Mouse (Mus musculus): ENCODE results near the gene Ly6g5b. TPM values are rescaled to one million over a fixed set of nuclear protein-coding genes. Genes with fewer than 3 reads are reported as not detected.

Ly6g5b gene
- total and polyA plus RNA-seq, 3 experiments: 0.10 to 0.82 TPM; not detected in 1

DNA sequence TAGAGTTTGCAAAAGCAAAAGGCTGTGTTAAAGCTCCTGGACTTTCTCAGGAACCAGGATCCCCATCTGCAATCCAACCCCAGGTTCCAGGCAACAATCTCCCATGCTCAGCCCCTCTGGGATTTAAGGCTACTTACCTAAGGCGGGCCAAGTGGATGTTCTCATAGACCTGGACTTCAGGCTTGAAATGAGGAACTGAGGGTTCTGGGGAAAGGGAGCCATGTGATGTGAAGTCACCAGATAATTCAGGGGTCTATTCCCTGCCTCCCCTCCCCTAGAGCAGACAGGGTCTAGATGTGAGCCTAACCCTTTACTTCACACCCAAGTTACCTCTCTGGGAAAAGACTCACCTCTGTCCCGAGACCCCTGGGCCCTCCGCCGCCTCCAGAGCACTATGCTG is 34.5 kb downstream of the Ly6g5b start:
- DNase-seq (ENCODE audit: low spot score) (no peak), ATAC-seq (ENCODE audit: extremely low read depth, insufficient number of reproducible peaks, low FRiP score, poor library complexity, severe bottlenecking) (no peak)
- no peaks in the 10 kb centered on the region for H3K36me3 ChIP-seq (replicated peaks)
- H3K4me1 ChIP-seq (ENCODE audit: insufficient read depth, low read depth, low read length): peaks cover 90% of the 10 kb centered on the region
- H3K4me3 ChIP-seq (ENCODE audit: low read depth, low read length): no peak overlapping the region; the same call in 1 of the 2 replicates
- no peaks in the 10 kb centered on the region for H3K9me3 ChIP-seq (replicated peaks)
- TF ChIP-seq GATA1 (IDR thresholded peaks at IDR 0.05; ENCODE audit: borderline replicate concordance, low read length) (no peak), CTCF (IDR thresholded peaks at IDR 0.05; ENCODE audit: low read depth, low read length) (no peak), GATA2 (IDR thresholded peaks at IDR 0.05; ENCODE audit: borderline replicate concordance, low read depth, low read length) (no peak), POLR2AphosphoS5 (IDR thresholded peaks at IDR 0.05; ENCODE audit: insufficient replicate concordance, low read depth, low read length) (no peak), TAL1 (conservative IDR thresholded peaks at IDR 0.05; ENCODE audit: low read depth, low read length) (no peak)
- peaks cover 7% of the 10 kb centered on the region; the same call in 1 of the 2 replicates for H3K27me3 ChIP-seq (ENCODE audit: insufficient read depth, low read length)

DNA sequence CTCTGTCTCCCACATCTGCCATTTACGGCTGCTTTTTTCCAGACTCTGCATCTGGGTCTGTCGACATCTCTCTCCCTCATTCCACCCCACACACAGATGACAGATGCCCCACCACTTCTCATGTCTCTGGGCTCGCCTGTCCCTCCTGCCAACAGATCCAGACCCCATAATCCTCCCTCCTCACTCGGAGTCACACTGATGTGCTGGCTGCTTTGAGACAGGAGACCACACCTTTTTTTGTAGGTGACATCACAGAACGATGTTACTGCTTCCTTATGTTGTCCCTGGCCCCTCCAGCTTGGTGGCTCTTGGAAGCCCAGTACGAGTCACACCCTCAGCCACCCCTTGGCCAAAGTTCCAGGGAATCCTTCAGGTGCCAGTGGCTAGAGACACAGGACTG is 35.0 kb downstream of the Ly6g5b start:
- no peak for DNase-seq (ENCODE audit: low spot score)
- Histone ChIP-seq H3K27me3 (ENCODE audit: insufficient read depth, low read length) (peaks cover 7% of the 10 kb centered on the region; the same call in 1 of the 2 replicates), H3K36me3 (replicated peaks) (no peaks in the 10 kb centered on the region), H3K4me3 (ENCODE audit: low read depth, low read length) (peak overlapping the region; percentile 53; the same call in 1 of the 2 replicates), H3K4me1 (ENCODE audit: insufficient read depth, low read depth, low read length) (peaks cover 85% of the 10 kb centered on the region), H3K9me3 (replicated peaks) (no peaks in the 10 kb centered on the region)
- no peak for ATAC-seq (ENCODE audit: extremely low read depth, insufficient number of reproducible peaks, low FRiP score, poor library complexity, severe bottlenecking)
- TF ChIP-seq GATA1 (IDR thresholded peaks at IDR 0.05; ENCODE audit: borderline replicate concordance, low read length): no peak
- TF ChIP-seq POLR2AphosphoS5 (IDR thresholded peaks at IDR 0.05; ENCODE audit: insufficient replicate concordance, low read depth, low read length): no peak
- TF ChIP-seq TAL1 (conservative IDR thresholded peaks at IDR 0.05; ENCODE audit: low read depth, low read length): no peak
- no peak for TF ChIP-seq CTCF (IDR thresholded peaks at IDR 0.05; ENCODE audit: low read depth, low read length)

DNA sequence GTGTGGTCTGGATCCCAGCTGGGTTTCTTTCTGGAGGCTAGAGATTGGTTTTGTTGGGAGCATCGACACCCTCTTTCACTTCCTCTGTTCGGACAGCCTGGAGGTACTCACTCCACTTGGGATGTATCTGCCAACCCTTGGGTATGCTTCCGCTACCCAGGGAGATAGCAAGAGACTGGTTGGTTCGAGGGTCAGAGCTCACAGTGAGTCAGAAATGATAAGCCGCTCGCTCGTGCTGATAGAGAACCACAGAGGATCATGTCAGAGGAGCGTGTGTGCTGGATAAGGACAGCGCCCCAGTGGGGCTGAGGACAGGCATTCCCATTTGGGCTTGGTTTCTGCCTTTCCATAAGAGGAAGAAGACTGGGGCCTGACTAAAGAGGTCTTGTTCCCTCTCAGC is 35.5 kb downstream of the Ly6g5b start:
- ATAC-seq (ENCODE audit: extremely low read depth, insufficient number of reproducible peaks, low FRiP score, poor library complexity, severe bottlenecking) (peak; percentile 95), DNase-seq (ENCODE audit: low spot score) (peak; percentile 83)
- TF ChIP-seq GATA1 (IDR thresholded peaks at IDR 0.05; ENCODE audit: borderline replicate concordance, low read length) (no peak), TAL1 (conservative IDR thresholded peaks at IDR 0.05; ENCODE audit: low read depth, low read length) (peak; percentile 52)
- no peaks in the 10 kb centered on the region for H3K9me3 ChIP-seq (replicated peaks)
- no peaks in the 10 kb centered on the region for H3K36me3 ChIP-seq (replicated peaks)
- peak overlapping the region; percentile 66; the same call in 1 of the 2 replicates for H3K4me3 ChIP-seq (ENCODE audit: low read depth, low read length)
- H3K4me1 ChIP-seq (ENCODE audit: insufficient read depth, low read depth, low read length): peaks cover 81% of the 10 kb centered on the region
- H3K27me3 ChIP-seq (ENCODE audit: insufficient read depth, low read length): peaks cover 7% of the 10 kb centered on the region; the same call in 1 of the 2 replicates

DNA sequence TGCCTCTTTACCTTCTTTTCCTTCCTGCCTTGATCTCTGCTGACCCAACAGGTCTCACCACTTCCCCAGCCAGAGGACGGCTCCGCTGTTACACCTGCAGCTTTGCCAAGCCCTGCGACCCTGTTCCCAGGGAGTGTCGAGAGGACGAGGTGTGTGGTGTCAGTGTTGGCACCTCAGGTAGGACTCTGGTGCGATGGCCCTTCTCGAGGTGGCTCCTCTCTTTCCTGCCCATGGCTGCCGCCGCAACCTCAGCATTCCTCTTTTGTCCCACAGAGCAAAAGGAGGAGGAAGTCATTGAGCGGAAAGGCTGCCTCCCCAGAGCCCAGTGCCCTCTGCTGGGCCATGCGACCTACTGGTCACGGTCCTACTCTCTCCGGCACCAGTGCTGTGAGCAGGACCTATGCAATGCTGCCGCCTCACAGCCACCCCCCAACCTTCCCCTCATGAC is 37.4 kb downstream of the Ly6g5b start, which contains the start of gene Ly6g6d:
Gene Ly6g6d (minus strand): TSS at position 280 of the 448 bp plus-strand sequence.
- TF ChIP-seq POLR2AphosphoS5 (IDR thresholded peaks at IDR 0.05; ENCODE audit: insufficient replicate concordance, low read depth, low read length): no peak
- no peak for TF ChIP-seq GATA1 (IDR thresholded peaks at IDR 0.05; ENCODE audit: borderline replicate concordance, low read length)
- TF ChIP-seq CTCF (IDR thresholded peaks at IDR 0.05; ENCODE audit: low read depth, low read length): no peak
- TF ChIP-seq GATA2 (IDR thresholded peaks at IDR 0.05; ENCODE audit: borderline replicate concordance, low read depth, low read length): no peak
- no peak for TF ChIP-seq TAL1 (conservative IDR thresholded peaks at IDR 0.05; ENCODE audit: low read depth, low read length)
- Histone ChIP-seq H3K4me1 (ENCODE audit: insufficient read depth, low read depth, low read length) (peaks cover 68% of the 10 kb centered on the region), H3K36me3 (replicated peaks) (no peaks in the 10 kb centered on the region)

DNA sequence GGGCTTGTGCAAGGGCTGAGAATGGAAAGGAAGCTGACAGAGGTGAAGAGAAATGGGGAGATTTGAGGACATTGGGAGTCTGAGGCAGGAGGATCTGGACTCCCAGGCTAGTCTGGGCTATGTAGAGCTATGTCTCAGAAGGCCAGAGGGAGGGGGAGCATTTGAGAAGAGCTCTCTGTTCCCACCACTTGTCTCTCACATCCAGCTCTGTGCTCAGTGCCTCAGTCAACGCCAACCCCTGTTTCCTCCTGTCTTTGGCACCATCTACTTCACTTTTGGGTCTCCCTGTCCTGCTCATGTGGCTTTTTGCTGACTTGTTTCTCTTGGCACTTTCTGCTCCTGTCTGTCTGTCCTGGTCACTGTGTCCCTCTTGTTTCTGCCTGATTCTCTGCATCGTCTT is 37.9 kb downstream of the Ly6g5b start:
- DNase-seq (ENCODE audit: low spot score) (no peak), ATAC-seq (ENCODE audit: extremely low read depth, insufficient number of reproducible peaks, low FRiP score, poor library complexity, severe bottlenecking) (no peak)
- peaks cover 7% of the 10 kb centered on the region; the same call in 1 of the 2 replicates for H3K27me3 ChIP-seq (ENCODE audit: insufficient read depth, low read length)
- TF ChIP-seq TAL1 (conservative IDR thresholded peaks at IDR 0.05; ENCODE audit: low read depth, low read length) (no peak), GATA2 (IDR thresholded peaks at IDR 0.05; ENCODE audit: borderline replicate concordance, low read depth, low read length) (no peak), POLR2AphosphoS5 (IDR thresholded peaks at IDR 0.05; ENCODE audit: insufficient replicate concordance, low read depth, low read length) (no peak), CTCF (IDR thresholded peaks at IDR 0.05; ENCODE audit: low read depth, low read length) (no peak), GATA1 (IDR thresholded peaks at IDR 0.05; ENCODE audit: borderline replicate concordance, low read length) (no peak)
- peaks cover 64% of the 10 kb centered on the region for H3K4me1 ChIP-seq (ENCODE audit: insufficient read depth, low read depth, low read length)
- no peaks in the 10 kb centered on the region for H3K9me3 ChIP-seq (replicated peaks)
- H3K36me3 ChIP-seq (replicated peaks): no peaks in the 10 kb centered on the region
- H3K4me3 ChIP-seq (ENCODE audit: low read depth, low read length): no peak overlapping the region

More for the DNA sequence above, 37.4 kb downstream of the Ly6g5b start, which contains the start of gene Ly6g6d:
- H3K4me3 ChIP-seq (ENCODE audit: low read depth, low read length): no peak within 1 kb of the TSS
- DNase-seq (ENCODE audit: low spot score) (no peak), ATAC-seq (ENCODE audit: extremely low read depth, insufficient number of reproducible peaks, low FRiP score, poor library complexity, severe bottlenecking) (no peak)
- peaks cover 7% of the 10 kb centered on the region; the same call in 1 of the 2 replicates for H3K27me3 ChIP-seq (ENCODE audit: insufficient read depth, low read length)
- H3K9me3 ChIP-seq (replicated peaks): no peaks in the 10 kb centered on the region

DNA sequence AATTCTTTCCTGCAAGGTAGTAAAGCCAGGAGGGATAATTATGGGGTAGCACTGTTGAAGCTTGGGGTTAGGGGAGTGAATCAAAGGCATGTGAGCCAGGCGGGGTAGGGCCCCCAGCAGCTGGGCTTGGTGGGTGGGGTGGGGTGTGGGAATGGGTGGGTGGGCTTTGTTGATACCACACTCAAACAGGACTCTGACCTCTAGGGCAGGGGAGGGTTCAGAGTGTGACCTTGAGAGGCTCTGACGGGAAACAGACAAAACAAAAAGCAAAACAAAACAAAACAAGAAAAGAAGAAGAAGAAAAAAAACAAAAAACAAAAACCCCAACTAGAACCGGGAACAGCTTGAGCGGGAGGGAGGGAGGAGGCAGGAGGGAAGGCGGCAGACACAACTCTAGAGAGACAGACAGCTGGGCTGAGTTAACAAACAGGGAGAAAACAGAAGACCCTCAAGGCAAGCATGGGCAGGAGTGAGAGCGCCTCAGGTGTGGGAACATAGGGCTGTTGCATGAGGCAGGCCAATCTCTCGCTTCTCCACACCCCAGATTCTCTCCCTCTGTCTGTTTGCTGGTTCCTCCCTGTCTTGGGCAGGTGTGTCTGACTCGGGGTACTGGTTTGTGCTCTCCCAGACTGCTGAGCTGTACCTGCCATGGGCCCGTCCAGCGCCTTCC is 38.6 kb downstream of the Ly6g5b start, which contains the start of gene Ly6g6e:
Gene Ly6g6e (plus strand): TSS at position 396 of the 670 bp plus-strand sequence.
- Histone ChIP-seq H3K9me3 (replicated peaks) (no peaks in the 10 kb centered on the region), H3K27me3 (ENCODE audit: insufficient read depth, low read length) (peaks cover 8% of the 10 kb centered on the region; the same call in 1 of the 2 replicates), H3K4me3 (ENCODE audit: low read depth, low read length) (no peak within 1 kb of the TSS), H3K4me1 (ENCODE audit: insufficient read depth, low read depth, low read length) (peaks cover 58% of the 10 kb centered on the region), H3K36me3 (replicated peaks) (no peaks in the 10 kb centered on the region)
- no peak for ATAC-seq (ENCODE audit: extremely low read depth, insufficient number of reproducible peaks, low FRiP score, poor library complexity, severe bottlenecking)
- TF ChIP-seq GATA1 (IDR thresholded peaks at IDR 0.05; ENCODE audit: borderline replicate concordance, low read length): no peak
- no peak for TF ChIP-seq CTCF (IDR thresholded peaks at IDR 0.05; ENCODE audit: low read depth, low read length)
- TF ChIP-seq POLR2AphosphoS5 (IDR thresholded peaks at IDR 0.05; ENCODE audit: insufficient replicate concordance, low read depth, low read length): no peak
- TF ChIP-seq GATA2 (IDR thresholded peaks at IDR 0.05; ENCODE audit: borderline replicate concordance, low read depth, low read length): no peak
- no peak for TF ChIP-seq TAL1 (conservative IDR thresholded peaks at IDR 0.05; ENCODE audit: low read depth, low read length)
- DNase-seq (ENCODE audit: low spot score): no peak

All from G1E (cell line).